Mouse (Mus musculus) megakaryocyte-erythroid progenitor cell, adult 5-6 weeks (primary cell): ENCODE measurements around the gene Aspm. TPM values are rescaled to one million over a fixed set of nuclear protein-coding genes. Genes with fewer than 3 reads are reported as not detected.

Source experiments
- ATAC-seq: replicated peaks from 2 replicates; pipeline ENCODE4 v1.8.0; 2016; ENCODE audit warnings: mild to moderate bottlenecking, inconsistent platforms; ENCODE audit not compliant: severe bottlenecking, poor library complexity, low FRiP score, low TSS enrichment
- total RNA-seq, 2 experiments: library from RNA; stranded (forward) in 1 of 2; stranded (reverse) in 1 of 2; fragments of 200-1000, 215-1000 nt in 1 of 2; fragments of >200 nt in 1 of 2; fragmentation: Nextera tagmentation in 1 of 2; gene quantifications; 2 replicates each; pipeline ENCODE4 v1.2.3; 2014 to 2017

The Aspm gene
- total RNA-seq, 2 experiments from 2014 or later = 32.8 to 49.7 TPM

DNA sequence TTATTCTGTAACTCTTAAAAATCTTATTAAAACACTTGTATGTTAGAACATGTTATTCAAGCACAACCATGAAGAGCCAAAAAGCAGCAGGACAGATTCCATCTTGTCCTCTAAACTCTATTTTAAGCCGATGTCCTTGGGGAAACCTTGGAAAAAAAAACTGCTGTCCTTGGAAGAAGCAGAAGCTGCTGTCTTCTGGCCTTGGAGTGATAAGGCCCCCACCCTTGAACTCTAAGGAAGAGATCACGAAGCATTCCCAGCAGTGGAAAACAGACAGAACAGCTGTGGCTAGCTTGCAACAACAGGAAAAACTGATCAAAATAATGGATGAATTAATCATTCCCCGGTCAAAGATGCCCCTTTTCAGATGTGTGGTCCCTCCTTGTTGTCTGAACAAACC lies 41.6 kb downstream of the Aspm start:
- ATAC-seq = no peak

DNA sequence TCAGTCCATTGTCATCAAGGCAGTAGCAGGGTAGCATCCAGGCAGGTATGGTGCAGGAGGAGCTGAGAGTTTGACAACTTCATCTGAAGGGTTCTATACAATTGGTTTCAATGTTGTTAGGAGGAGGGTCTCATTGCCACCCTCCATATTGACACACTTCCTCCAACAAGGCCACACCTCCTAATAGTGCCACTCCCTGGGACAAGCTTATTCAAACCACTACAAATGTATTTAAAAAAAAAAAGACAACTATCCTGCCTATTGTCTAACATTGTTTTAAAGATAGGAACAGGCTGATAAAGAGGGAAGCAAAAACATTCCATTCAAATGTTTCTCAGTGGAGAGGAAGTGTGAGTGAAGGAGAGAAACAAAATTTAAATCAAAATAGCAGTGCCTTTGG lies 45.2 kb downstream of the Aspm start:
- no peak for ATAC-seq

DNA sequence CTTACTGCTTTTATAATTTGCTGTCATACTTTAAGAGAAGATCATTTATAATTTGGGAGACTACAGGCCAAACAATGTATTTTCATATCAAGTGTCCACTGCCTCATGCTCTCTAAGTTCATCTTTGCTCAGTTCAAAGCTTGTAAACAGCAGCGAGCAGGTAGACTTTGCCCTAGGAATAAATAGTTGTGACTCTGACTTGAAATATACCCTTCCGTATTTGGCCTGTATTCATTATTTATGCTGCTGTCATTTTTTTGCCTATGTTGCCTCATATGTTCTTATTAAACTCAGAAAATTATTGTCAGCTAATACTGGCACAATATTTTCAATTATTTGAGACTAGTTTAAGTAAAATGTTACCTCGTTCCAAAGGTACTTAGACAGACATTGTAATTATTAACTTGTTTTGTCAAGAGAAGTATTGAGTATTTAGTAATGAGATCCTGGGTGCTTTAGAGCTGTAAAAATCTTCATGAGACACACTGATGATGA lies 46.7 kb downstream of the Aspm start, which contains the start of gene F13b:
F13b (plus strand) TSS at position 445 of the 495 bp plus-strand sequence.
- ATAC-seq = no peak

DNA sequence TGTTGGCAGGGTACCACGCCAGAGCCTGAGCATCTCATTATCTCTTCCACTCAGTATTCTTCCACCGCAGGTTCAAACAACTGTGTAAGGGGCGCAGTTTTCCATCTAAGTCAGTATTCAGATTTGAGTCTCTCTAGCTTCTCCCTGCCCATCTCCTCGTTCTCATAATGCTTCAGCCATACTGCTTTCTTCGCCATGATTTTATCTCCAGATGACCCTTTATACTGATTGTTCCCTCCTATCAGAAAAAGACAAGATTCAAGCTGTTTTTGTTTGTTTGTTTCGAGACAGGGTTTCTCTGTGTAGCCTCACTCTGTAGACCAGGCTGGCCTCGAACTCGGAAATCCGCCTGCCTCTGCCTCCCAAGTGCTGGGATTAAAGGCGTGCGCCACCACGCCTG lies 60.0 kb downstream of the Aspm start:
- ATAC-seq = no peak

Other genes with a start within 250 kb of the Aspm start
- not detected in 2 replicates for gene Crb1, start 77.7 kb upstream of the Aspm start, total RNA-seq (2014; fragmentation: Nextera tagmentation)
- not detected in 2 replicates for gene Crb1, start 77.7 kb upstream of the Aspm start, total RNA-seq (2017)
- gene Zbtb41, start 32.5 kb upstream of the Aspm start, total RNA-seq (2014; fragmentation: Nextera tagmentation) = 12.6 and 13.3 TPM in 2 replicates
- gene Zbtb41, start 32.5 kb upstream of the Aspm start, total RNA-seq (2017) = 14.1 and 30.5 TPM in 2 replicates
- gene F13b, start 46.9 kb downstream of the Aspm start, total RNA-seq (2014; fragmentation: Nextera tagmentation) = not detected in 2 replicates
- gene F13b, start 46.9 kb downstream of the Aspm start, total RNA-seq (2017) = not detected in 2 replicates
- gene Cfhr1, start 105.5 kb downstream of the Aspm start, total RNA-seq (2014; fragmentation: Nextera tagmentation) = not detected in 2 replicates
- gene Cfhr1, start 105.5 kb downstream of the Aspm start, total RNA-seq (2017) = not detected in 2 replicates